Mouse (Mus musculus): Measurements from ENCODE around the gene Pcsk6. TPM values are rescaled to one million over a fixed set of nuclear protein-coding genes. Genes with fewer than 3 reads are reported as not detected.

Pcsk6 gene
- polyA plus RNA-seq, 1 experiment from 2014 or later: 1.0 TPM

DNA sequence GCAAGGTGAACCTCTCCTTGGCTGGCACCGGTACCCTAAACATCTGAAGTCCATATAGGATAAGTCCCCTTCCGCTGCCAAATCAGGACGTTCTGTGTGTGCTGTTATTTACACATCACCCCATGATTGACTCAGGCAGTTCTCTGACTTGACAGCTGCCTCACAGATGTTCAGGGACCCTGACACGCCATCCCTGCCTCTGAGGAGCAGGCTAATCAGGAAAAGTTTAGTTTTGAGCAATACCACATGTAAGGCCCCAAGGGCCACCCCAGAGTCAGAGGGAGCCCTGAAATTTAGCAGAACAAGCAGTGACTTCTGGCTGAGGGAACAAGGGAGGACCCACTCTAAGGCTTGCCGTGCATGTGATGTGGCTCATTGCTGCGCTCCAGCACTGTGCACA is 130.8 kb downstream of the Pcsk6 start:
- 60% methylated on average over 6 of the region's 6 CpGs for WGBS
- H3K4me1 ChIP-seq: peaks cover 30% of the 10 kb centered on the region
- H3K27me3 ChIP-seq (replicated peaks; ENCODE audit: low read depth, poor library complexity, severe bottlenecking): no peaks in the 10 kb centered on the region
- H3K9me3 ChIP-seq: no peaks in the 10 kb centered on the region
- no peak overlapping the region for H3K27ac ChIP-seq (replicated peaks)
- no peak overlapping the region for H3K4me3 ChIP-seq
- peak; percentile 49 for DNase-seq (ENCODE audit: low spot score)
- no peaks in the 10 kb centered on the region for H3K36me3 ChIP-seq (replicated peaks)

DNA sequence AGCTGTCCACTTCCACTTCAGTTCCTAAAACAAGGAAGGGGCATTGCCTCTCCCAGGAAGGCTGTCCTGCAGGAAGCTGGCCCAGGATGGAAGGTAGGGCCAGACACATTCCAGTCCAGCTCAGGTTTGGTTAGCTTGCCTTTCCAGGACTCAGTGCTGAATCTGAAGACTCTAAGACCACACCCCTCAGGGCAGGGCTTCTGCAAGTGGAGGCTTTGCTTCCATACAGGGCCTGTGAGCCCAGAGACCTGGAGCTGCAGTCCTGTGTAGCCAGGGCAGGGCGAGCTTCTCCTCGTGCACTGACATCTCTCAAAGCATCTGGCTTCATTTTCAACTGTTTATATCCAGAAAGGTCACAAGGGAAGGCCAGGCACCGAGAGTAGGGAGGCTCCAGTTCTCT is 131.9 kb downstream of the Pcsk6 start:
- H3K36me3 ChIP-seq (replicated peaks): no peaks in the 10 kb centered on the region
- no peaks in the 10 kb centered on the region for H3K27me3 ChIP-seq (replicated peaks; ENCODE audit: low read depth, poor library complexity, severe bottlenecking)
- no peaks in the 10 kb centered on the region for H3K9me3 ChIP-seq
- peak; percentile 45 for DNase-seq (ENCODE audit: low spot score)
- peak overlapping the region; percentile 21 for H3K27ac ChIP-seq (replicated peaks)
- WGBS: 31% methylated on average over 3 of the region's 3 CpGs
- H3K4me1 ChIP-seq: peaks cover 30% of the 10 kb centered on the region
- no peak overlapping the region for H3K4me3 ChIP-seq

DNA sequence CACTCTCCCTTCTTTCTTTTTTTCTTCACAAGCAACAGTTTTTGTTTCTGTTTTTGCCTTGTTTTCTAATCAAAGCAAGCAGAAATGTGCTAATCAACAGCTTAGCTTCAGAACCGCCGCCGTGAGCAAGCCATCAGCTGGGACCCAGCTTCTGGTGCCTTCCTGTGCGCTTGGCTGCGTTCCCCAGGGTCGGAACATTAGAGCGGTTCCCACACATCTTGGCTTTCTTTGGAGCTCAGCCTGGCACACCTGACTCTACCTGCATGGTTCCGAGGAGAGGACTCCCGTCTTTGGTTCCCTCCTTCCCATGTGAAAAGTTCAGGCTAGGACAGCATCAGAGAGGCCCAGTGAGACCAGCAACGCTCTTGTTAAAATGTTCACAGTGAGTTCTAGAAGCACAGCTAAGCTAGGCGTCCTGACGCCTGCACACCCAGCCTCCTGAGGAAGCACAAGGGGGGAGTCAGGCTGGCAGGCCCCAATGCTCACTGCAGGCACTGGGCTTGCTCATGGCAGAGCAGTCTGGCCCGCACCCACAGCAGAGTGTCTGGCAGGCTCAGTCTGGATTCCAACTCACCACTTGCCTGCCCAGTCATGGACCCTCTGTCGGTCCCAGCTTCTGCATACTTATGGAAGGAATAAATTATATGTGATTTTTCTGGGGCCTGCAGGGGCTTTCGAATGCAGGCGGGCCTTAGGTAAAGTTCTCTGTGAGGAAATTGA is 139.7 kb downstream of the Pcsk6 start:
- H3K36me3 ChIP-seq (replicated peaks): no peaks in the 10 kb centered on the region
- no peak overlapping the region for H3K4me3 ChIP-seq
- no peak overlapping the region for H3K27ac ChIP-seq (replicated peaks)
- no peaks in the 10 kb centered on the region for H3K27me3 ChIP-seq (replicated peaks; ENCODE audit: low read depth, poor library complexity, severe bottlenecking)
- peaks cover 10% of the 10 kb centered on the region for H3K4me1 ChIP-seq
- DNase-seq (ENCODE audit: low spot score): no peak
- 89% methylated on average over 16 of the region's 16 CpGs for WGBS
- peaks cover 8% of the 10 kb centered on the region; the same call in 1 of the 2 replicates for H3K9me3 ChIP-seq

DNA sequence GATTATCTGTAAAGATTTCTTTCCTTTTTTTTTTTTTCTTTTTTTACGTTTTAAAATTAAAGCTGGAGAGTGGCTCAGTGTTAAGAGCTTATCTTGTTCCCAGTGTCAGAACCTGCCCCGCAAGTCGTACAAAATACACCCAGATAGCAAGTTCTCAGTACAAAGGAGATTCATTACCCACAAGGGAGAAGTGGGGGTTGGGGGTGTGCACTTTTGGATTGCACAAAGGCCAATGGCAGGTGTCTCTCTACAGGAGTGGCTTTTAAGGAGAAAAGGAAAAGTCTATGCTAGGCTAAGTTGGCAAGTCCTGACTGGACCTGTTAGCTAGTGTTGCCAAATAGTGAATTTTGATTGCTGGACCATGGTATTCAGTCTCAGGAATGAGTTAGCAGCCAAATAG is 140.3 kb downstream of the Pcsk6 start:
- no peak overlapping the region for H3K4me3 ChIP-seq
- no peak for DNase-seq (ENCODE audit: low spot score)
- H3K4me1 ChIP-seq: peaks cover 10% of the 10 kb centered on the region
- H3K27me3 ChIP-seq (replicated peaks; ENCODE audit: low read depth, poor library complexity, severe bottlenecking): no peaks in the 10 kb centered on the region
- no peaks in the 10 kb centered on the region for H3K36me3 ChIP-seq (replicated peaks)
- peaks cover 8% of the 10 kb centered on the region; the same call in 1 of the 2 replicates for H3K9me3 ChIP-seq
- 75% methylated on average over 3 of the region's 3 CpGs for WGBS
- no peak overlapping the region for H3K27ac ChIP-seq (replicated peaks)

DNA sequence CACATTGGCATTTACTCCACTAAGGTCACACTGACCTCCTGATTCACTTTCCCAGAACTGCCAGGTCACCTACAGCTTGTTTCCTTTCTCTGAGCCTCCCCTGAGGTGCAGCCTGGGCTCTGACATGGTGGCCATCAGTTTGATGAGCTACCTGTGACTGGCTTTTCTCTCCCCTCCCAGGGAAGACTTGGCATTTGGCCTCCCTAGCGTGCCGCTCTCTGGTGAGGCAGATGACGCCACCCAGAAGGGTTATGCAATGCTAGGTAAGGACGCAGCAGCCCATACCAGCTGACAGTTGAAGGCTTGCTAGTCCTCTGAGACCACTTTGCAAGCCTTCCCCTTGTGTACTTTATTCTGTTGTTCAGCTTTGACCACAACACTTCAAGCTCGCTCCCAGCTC is 141.9 kb downstream of the Pcsk6 start:
- Histone ChIP-seq H3K27ac (replicated peaks) (no peak overlapping the region), H3K4me3 (no peak overlapping the region), H3K27me3 (replicated peaks; ENCODE audit: low read depth, poor library complexity, severe bottlenecking) (no peaks in the 10 kb centered on the region), H3K4me1 (peaks cover 10% of the 10 kb centered on the region), H3K9me3 (peaks cover 8% of the 10 kb centered on the region; the same call in 1 of the 2 replicates), H3K36me3 (replicated peaks) (no peaks in the 10 kb centered on the region)
- 90% methylated on average over 5 of the region's 5 CpGs for WGBS
- no peak for DNase-seq (ENCODE audit: low spot score)

DNA sequence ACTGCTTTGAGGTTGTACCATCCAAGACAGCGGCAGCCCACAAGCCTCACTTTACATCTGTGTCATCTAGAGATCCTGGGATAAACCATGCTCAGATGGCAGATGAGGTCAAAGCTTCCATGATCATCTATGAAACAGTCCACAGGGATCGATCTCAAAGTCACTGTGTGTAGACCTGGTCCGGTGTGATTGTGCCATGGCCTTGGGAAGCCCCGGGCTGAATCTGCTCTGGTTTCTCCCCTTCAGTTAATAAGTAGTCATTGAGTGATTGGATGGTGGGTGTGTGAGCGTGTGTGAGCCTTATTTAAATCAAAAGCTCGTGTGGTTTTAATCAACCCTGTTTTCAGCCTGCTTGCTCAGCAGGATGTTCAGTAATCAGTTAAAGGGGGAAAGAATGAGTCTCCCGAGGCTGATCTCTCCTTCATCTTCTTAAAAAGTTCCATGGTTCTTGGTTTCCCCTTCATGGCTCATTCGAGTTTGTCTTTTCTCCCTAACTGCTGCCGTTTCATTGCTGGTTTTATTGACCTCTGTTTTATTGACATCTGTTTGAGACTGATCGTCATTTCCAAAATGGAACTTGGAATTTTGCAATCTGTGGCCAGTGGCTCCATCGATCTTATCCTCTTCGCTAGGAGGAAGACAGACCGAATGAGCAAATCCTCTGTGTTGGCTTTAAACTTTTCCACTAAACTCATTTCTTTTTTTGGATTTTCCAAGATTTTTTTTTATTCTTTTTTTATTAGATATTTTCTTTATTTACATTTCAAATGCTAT is 142.5 kb downstream of the Pcsk6 start:
- Histone ChIP-seq H3K27ac (replicated peaks) (no peak overlapping the region), H3K4me3 (no peak overlapping the region), H3K36me3 (replicated peaks) (no peaks in the 10 kb centered on the region), H3K4me1 (peaks cover 10% of the 10 kb centered on the region), H3K27me3 (replicated peaks; ENCODE audit: low read depth, poor library complexity, severe bottlenecking) (no peaks in the 10 kb centered on the region), H3K9me3 (peaks cover 5% of the 10 kb centered on the region; the same call in 1 of the 2 replicates)
- WGBS: 60% methylated on average over 13 of the region's 13 CpGs
- DNase-seq (ENCODE audit: low spot score): peak; percentile 16

DNA sequence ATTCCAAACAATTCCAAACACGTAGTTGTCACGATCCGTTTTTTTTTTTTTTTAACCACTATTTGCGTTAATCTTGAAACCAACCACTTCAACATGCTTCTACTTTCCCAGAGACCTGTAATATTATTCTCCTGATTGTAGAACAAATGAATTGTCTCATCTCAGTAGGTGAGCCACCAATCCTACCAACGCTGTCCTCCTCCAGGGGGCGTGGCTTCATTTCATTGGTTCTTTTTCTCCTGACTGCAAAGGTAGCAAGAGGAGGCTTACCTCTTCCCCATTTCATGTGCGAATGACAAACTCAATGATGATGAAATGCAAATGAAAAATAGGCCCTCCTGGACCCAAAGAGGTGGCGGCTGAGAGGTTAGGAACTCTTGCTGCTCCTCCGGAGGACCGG is 143.5 kb downstream of the Pcsk6 start:
- 87% methylated on average over 10 of the region's 10 CpGs for WGBS
- no peaks in the 10 kb centered on the region for H3K27me3 ChIP-seq (replicated peaks; ENCODE audit: low read depth, poor library complexity, severe bottlenecking)
- no peak overlapping the region for H3K4me3 ChIP-seq
- no peak for DNase-seq (ENCODE audit: low spot score)
- no peaks in the 10 kb centered on the region for H3K9me3 ChIP-seq
- no peaks in the 10 kb centered on the region for H3K36me3 ChIP-seq (replicated peaks)
- H3K4me1 ChIP-seq: peaks cover 10% of the 10 kb centered on the region
- H3K27ac ChIP-seq (replicated peaks): no peak overlapping the region

DNA sequence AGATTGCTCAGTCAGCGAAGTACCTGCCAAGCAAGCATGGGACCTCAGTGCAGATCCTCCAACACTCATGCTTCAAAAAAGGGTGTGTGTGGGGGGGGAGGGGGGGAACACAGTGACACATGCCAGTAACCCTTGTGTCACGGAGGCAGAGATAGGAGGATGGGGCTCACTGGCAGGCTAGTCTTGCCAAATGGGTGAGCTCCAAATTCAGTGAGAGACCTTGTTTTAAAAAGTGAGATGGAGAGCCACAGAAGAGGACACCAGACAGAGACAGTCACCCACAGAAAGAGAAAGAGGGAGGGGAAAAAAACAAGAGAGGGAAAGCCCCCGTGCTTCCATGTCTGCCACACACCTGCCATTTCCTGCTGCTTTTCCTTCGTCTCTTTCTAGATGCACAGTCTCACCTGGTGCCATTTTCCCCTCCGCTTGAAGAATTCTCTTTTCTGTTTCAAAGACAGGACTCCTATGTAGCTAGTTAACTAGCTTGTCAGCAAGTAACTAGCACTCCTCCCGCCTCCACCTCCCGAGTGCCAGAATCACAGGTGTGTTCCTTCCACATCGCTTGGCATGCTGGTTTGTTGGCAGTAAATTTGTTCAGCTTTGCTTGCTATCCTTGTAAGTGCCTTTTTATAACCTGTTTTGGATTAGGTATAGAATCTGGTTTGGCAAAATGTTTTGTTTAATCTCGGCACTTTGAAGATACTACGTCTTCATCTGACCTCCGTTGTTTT is 146.8 kb downstream of the Pcsk6 start:
- Histone ChIP-seq H3K4me1 (peaks cover 14% of the 10 kb centered on the region), H3K36me3 (replicated peaks) (no peaks in the 10 kb centered on the region), H3K27ac (replicated peaks) (no peak overlapping the region), H3K4me3 (no peak overlapping the region), H3K9me3 (no peaks in the 10 kb centered on the region), H3K27me3 (replicated peaks; ENCODE audit: low read depth, poor library complexity, severe bottlenecking) (no peaks in the 10 kb centered on the region)
- no peak for DNase-seq (ENCODE audit: low spot score)
- WGBS: 90% methylated on average over 11 of the region's 11 CpGs

DNA sequence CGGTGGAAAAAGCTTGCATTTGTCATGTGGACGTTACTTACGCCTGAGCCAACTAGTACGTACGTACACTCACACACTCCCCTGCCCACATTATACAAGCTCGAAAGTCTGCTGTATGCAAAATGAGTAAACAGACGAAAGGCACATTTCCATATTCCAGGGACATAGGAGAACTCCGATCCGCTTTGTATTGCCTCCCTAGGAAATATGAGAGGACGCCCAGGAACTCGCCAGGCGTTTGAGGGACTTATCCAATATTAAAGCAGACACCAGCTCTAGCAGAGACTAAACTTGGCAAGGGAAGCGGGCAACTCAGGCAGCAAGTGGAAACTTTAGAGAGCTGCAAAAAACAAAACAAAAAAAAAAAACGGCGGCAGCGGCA is 147.3 kb downstream of the Pcsk6 start:
- Histone ChIP-seq H3K9me3 (no peaks in the 10 kb centered on the region), H3K36me3 (replicated peaks) (no peaks in the 10 kb centered on the region), H3K27me3 (replicated peaks; ENCODE audit: low read depth, poor library complexity, severe bottlenecking) (no peaks in the 10 kb centered on the region), H3K4me1 (peaks cover 10% of the 10 kb centered on the region), H3K27ac (replicated peaks) (no peak overlapping the region), H3K4me3 (no peak overlapping the region)
- 87% methylated on average over 16 of the region's 16 CpGs for WGBS
- no peak for DNase-seq (ENCODE audit: low spot score)

DNA sequence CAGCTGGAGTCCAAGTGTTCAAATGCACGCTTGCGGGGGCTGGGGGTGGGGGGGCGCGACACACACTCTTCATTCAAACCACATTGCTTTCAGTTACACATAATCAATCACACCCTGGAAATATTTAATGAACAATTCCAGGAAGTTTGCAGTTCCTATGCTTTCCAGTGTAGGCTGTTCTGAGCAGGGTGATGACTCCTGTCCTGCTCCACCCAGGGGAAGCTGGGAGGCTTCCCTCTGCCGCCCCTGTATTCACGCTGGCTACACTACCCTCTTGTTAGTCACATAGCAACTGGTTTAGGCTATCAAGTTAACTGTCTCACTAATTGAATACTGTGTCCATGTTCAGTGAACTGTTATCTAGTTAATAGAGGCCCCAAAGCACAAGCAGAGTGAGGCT is 149.0 kb downstream of the Pcsk6 start:
- 84% methylated on average over 6 of the region's 6 CpGs for WGBS
- H3K27ac ChIP-seq (replicated peaks): no peak overlapping the region

DNA sequence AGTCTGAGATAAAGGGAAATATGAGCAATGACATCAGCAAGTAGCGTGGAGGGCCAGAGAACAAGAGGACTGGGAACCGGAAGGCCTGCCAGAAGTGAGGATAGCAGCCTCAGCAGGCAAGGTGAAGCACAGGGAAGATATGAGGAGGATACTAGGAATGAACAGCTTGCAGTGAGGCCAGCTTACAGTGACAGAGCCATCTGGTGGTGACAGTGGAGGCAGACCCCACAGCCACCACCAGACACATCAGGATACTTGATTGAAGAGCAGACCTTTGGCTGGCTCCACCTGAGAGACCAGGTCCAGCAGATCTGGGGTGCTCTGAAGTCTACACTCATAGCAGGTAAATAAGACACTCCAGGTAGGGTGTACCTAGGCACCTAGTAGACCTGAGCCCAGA is 166.2 kb downstream of the Pcsk6 start:
- DNase-seq (ENCODE audit: low spot score): no peak
- Histone ChIP-seq H3K4me1 (peaks cover 28% of the 10 kb centered on the region), H3K27me3 (replicated peaks; ENCODE audit: low read depth, poor library complexity, severe bottlenecking) (peaks cover 20% of the 10 kb centered on the region; the same call in 1 of the 2 replicates), H3K9me3 (no peaks in the 10 kb centered on the region), H3K27ac (replicated peaks) (no peak overlapping the region), H3K4me3 (no peak overlapping the region), H3K36me3 (replicated peaks) (no peaks in the 10 kb centered on the region)
- 80% methylated on average over 2 of the region's 2 CpGs for WGBS

More for the DNA sequence above, 149.0 kb downstream of the Pcsk6 start:
- H3K4me3 ChIP-seq: no peak overlapping the region
- H3K27me3 ChIP-seq (replicated peaks; ENCODE audit: low read depth, poor library complexity, severe bottlenecking): no peaks in the 10 kb centered on the region
- no peak for DNase-seq (ENCODE audit: low spot score)
- H3K9me3 ChIP-seq: no peaks in the 10 kb centered on the region
- H3K4me1 ChIP-seq: peaks cover 7% of the 10 kb centered on the region
- H3K36me3 ChIP-seq (replicated peaks): no peaks in the 10 kb centered on the region

DNA sequence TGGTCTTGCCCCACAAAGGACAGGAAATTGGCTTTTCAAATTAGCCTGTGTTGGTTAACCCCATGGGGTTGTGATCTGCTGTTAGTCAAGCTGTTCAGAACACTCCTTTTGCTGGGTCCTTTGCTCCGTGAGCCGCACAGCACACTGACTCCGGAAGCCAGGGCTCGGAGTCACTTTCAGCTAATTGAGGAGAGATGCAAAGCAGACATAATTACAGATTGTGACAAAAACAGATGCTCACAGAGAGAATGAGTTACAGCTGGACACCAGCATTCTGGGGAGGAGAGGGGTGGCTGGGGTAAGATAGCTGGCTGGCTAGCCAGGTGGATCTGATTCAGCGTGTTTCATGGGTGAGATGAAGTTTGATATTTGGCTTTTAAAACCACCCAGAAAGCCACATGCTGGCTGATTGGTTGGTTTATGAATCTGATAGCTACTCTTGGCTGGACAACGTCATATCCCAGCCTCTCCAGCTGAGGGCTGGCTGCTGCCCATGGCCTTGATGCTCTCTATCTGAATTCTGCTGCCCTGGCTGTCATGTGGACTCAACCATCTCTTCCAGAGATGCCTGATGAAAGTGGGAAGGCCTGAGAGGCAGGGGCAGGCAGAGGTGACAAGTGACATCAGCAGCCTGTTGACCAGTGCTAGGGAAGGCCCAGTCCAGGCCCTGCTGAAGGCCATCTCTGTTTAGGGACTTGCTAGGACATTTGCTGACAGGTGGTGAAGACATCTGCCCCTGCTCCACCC is 167.4 kb downstream of the Pcsk6 start:
- H3K27me3 ChIP-seq (replicated peaks; ENCODE audit: low read depth, poor library complexity, severe bottlenecking): peaks cover 20% of the 10 kb centered on the region; the same call in 1 of the 2 replicates
- H3K27ac ChIP-seq (replicated peaks): peak overlapping the region; percentile 30; the same call in 1 of the 2 replicates
- DNase-seq (ENCODE audit: low spot score): peak; percentile 63
- no peaks in the 10 kb centered on the region for H3K36me3 ChIP-seq (replicated peaks)
- H3K9me3 ChIP-seq: no peaks in the 10 kb centered on the region
- WGBS: 40% methylated on average over 6 of the region's 6 CpGs
- H3K4me1 ChIP-seq: peaks cover 32% of the 10 kb centered on the region
- H3K4me3 ChIP-seq: no peak overlapping the region
